Mouse (Mus musculus) granulocyte monocyte progenitor cell, adult 5-6 weeks (primary cell): ENCODE data around the gene Cdkl2. TPM values are rescaled to one million over a fixed set of nuclear protein-coding genes. Genes with fewer than 3 reads are reported as not detected.
A peak's percentile ranks its signal among the peaks of the same experiment; 100 is the strongest.

Source experiments
- ATAC-seq: replicated peaks from 2 replicates; pipeline ENCODE4 v1.8.0; 2016; ENCODE audit warnings: mild to moderate bottlenecking, moderate TSS enrichment, inconsistent platforms; ENCODE audit not compliant: poor library complexity, severe bottlenecking
- total RNA-seq, 2 experiments: library from RNA; stranded (forward) in 1 of 2; stranded (reverse) in 1 of 2; fragments of 200-712, 200-1000 nt in 1 of 2; fragments of >200 nt in 1 of 2; fragmentation: Nextera tagmentation in 1 of 2; gene quantifications; 2 replicates each; pipeline ENCODE4 v1.2.3; 2014 to 2017

Cdkl2 gene
- total RNA-seq, 2 experiments from 2014 or later = 1.5 TPM; not detected in 1

- ATAC-seq = no peak
Observed at GRCm38 (mm10) chr5:91994546-91994945, 49.1 kb downstream of the Cdkl2 start.

GRCm38 (mm10) chr5:91993061-91993460 is 50.6 kb downstream of the Cdkl2 start:
- no peak for ATAC-seq

GRCm38 (mm10) chr5:91991191-91991937 is 52.3 kb downstream of the Cdkl2 start:
- no peak for ATAC-seq

- no peak for ATAC-seq
Observed at GRCm38 (mm10) chr5:91989261-91989660, 54.4 kb downstream of the Cdkl2 start.

- ATAC-seq = no peak
Observed at GRCm38 (mm10) chr5:91987799-91988198, 55.9 kb downstream of the Cdkl2 start.

- ATAC-seq = no peak
Observed at GRCm38 (mm10) chr5:91987236-91987635, 56.4 kb downstream of the Cdkl2 start, which contains the start of gene Odaph. TSS of gene Odaph (plus strand) at chr5:91987475.

GRCm38 (mm10) chr5:91985721-91986120 is 58.0 kb downstream of the Cdkl2 start:
- no peak for ATAC-seq

GRCm38 (mm10) chr5:91983490-91983889 is 60.2 kb downstream of the Cdkl2 start:
- ATAC-seq = no peak

- ATAC-seq = no peak
Observed at GRCm38 (mm10) chr5:91981176-91981840, 62.4 kb downstream of the Cdkl2 start.

- 0 out of 2 replicates have a peak, but pooled peaks have one; percentile 12 for ATAC-seq
Observed at GRCm38 (mm10) chr5:91977397-91977770, 66.3 kb downstream of the Cdkl2 start.

- peak; percentile 58 for ATAC-seq
Observed at GRCm38 (mm10) chr5:91976566-91977396, 66.9 kb downstream of the Cdkl2 start.

GRCm38 (mm10) chr5:91975758-91976157 is 67.9 kb downstream of the Cdkl2 start:
- ATAC-seq = no peak

GRCm38 (mm10) chr5:91974002-91974401 is 69.7 kb downstream of the Cdkl2 start:
- peak; percentile 89 for ATAC-seq

GRCm38 (mm10) chr5:91972046-91972445 is 71.6 kb downstream of the Cdkl2 start:
- ATAC-seq = no peak

GRCm38 (mm10) chr5:91962639-91963440 is 80.8 kb downstream of the Cdkl2 start, which contains the start of gene Rchy1:
TSS of gene Rchy1 (minus strand) at chr5:91963068.
- peak; percentile 73 for ATAC-seq

GRCm38 (mm10) chr5:91962259-91962638 is 81.4 kb downstream of the Cdkl2 start:
- ATAC-seq = peak; percentile 66

- peak; percentile 29 for ATAC-seq
Observed at GRCm38 (mm10) chr5:91961370-91961769, 82.3 kb downstream of the Cdkl2 start.

GRCm38 (mm10) chr5:91960606-91961254 is 83.0 kb downstream of the Cdkl2 start:
- peak; percentile 33 for ATAC-seq

- ATAC-seq = no peak
Observed at GRCm38 (mm10) chr5:91959986-91960385, 83.7 kb downstream of the Cdkl2 start.
